Comparison of ENCODE assay signal across 9 mouse cellular contexts in genomic region chr3:60111889-60112646, GRCm38 (mm10). TPM values are rescaled to one million over a fixed set of nuclear protein-coding genes. Genes with fewer than 3 reads are reported as not detected.
A peak's percentile ranks its signal among the peaks of the same experiment; 100 is the strongest.
DNase-seq lines count a peak whose midpoint lies in the region; ATAC-seq lines count a peak whose summit lies in the region.
"Had no signal": no experiment of that assay in that cellular context is flagged by ENCODE, and none has a peak within 500 bp of the region (broad histone marks: within the 10 kb centered on the region; RNA-seq: fewer than 3 reads in every experiment).

No protein-coding gene starts in this region.

- H3K4me3 ChIP-seq in embryonic facial prominence, embryonic 11.5 days (ENCODE audit: low read depth, low read length), result no peak overlapping the region
- H3K4me3 ChIP-seq in embryonic facial prominence, embryonic 10.5 days, result no peak overlapping the region
- H3K4me3 ChIP-seq in limb, embryonic 13.5 days, result no peak overlapping the region
- H3K4me3 ChIP-seq in limb, embryonic 10.5 days, result no peak overlapping the region

- H3K9ac ChIP-seq in embryonic facial prominence, embryonic 11.5 days (replicated peaks; ENCODE audit: low read length), result no peak overlapping the region
- H3K9ac ChIP-seq in limb, embryonic 13.5 days, result no peak overlapping the region

- ATAC-seq in embryonic facial prominence, embryonic 11.5 days (replicated peaks; ENCODE audit: insufficient number of reproducible peaks, low FRiP score, low TSS enrichment, low read depth), result no peak
- ATAC-seq in limb, embryonic 13.5 days (ENCODE audit: low FRiP score, low read depth), result peak; percentile 57; the same call in 1 of the 2 replicates

- 70% methylated on average over 6 of the region's 6 CpGs for WGBS in embryonic facial prominence, embryonic 11.5 days
- 83% methylated on average over 6 of the region's 6 CpGs for WGBS in embryonic facial prominence, embryonic 10.5 days
- WGBS in limb, embryonic 13.5 days, result 77% methylated on average over 6 of the region's 6 CpGs
- WGBS in limb, embryonic 10.5 days, result 90% methylated on average over 6 of the region's 6 CpGs

- H3K9me3 ChIP-seq in embryonic facial prominence, embryonic 11.5 days (replicated peaks; ENCODE audit: control insufficient read depth, low read length), result no peaks in the 10 kb centered on the region
- no peaks in the 10 kb centered on the region for H3K9me3 ChIP-seq in embryonic facial prominence, embryonic 10.5 days
- H3K9me3 ChIP-seq in limb, embryonic 13.5 days, result no peaks in the 10 kb centered on the region
- no peaks in the 10 kb centered on the region for H3K9me3 ChIP-seq in limb, embryonic 10.5 days (replicated peaks)

- H3K4me1 ChIP-seq in embryonic facial prominence, embryonic 11.5 days (ENCODE audit: control insufficient read depth, insufficient read depth, low read length), result no peaks in the 10 kb centered on the region
- H3K4me1 ChIP-seq in embryonic facial prominence, embryonic 10.5 days, result no peaks in the 10 kb centered on the region
- H3K4me1 ChIP-seq in limb, embryonic 13.5 days, result no peaks in the 10 kb centered on the region
- no peaks in the 10 kb centered on the region for H3K4me1 ChIP-seq in limb, embryonic 10.5 days

- no peaks in the 10 kb centered on the region for H3K36me3 ChIP-seq in embryonic facial prominence, embryonic 11.5 days (replicated peaks; ENCODE audit: control insufficient read depth, insufficient read depth, low read depth, low read length)
- no peaks in the 10 kb centered on the region for H3K36me3 ChIP-seq in embryonic facial prominence, embryonic 10.5 days (replicated peaks)
- no peaks in the 10 kb centered on the region for H3K36me3 ChIP-seq in limb, embryonic 13.5 days
- no peaks in the 10 kb centered on the region for H3K36me3 ChIP-seq in limb, embryonic 10.5 days

- no peak overlapping the region for H3K4me2 ChIP-seq in embryonic facial prominence, embryonic 11.5 days (ENCODE audit: low read depth, low read length)
- no peak overlapping the region for H3K4me2 ChIP-seq in limb, embryonic 13.5 days (replicated peaks)

- peak; percentile 65 for DNase-seq in embryonic facial prominence, embryonic 11.5 days (ENCODE audit: low spot score)
- no peak for DNase-seq in embryonic facial prominence, embryonic 10.5 days (ENCODE audit: low spot score)
- no peak for DNase-seq in limb, embryonic 10.5 days (ENCODE audit: low spot score)
- DNase-seq in brain, adult 2 months (ENCODE audit: low read depth, low spot score), result peak; percentile 68
- peak; percentile 13 for DNase-seq in layer of hippocampus, adult 9-11 months
- no peak for DNase-seq in testis, postnatal 10 days (ENCODE audit: low spot score)
- no peak for DNase-seq in gastrocnemius, postnatal 4 days (ENCODE audit: low spot score in 2 of 2)

- no peak overlapping the region for H3K27ac ChIP-seq in embryonic facial prominence, embryonic 11.5 days (replicated peaks; ENCODE audit: low read depth, low read length)
- H3K27ac ChIP-seq in embryonic facial prominence, embryonic 10.5 days (replicated peaks), result no peak overlapping the region
- H3K27ac ChIP-seq in limb, embryonic 13.5 days, result no peak overlapping the region
- H3K27ac ChIP-seq in limb, embryonic 10.5 days, result no peak overlapping the region

- H3K27me3 ChIP-seq in embryonic facial prominence, embryonic 11.5 days (ENCODE audit: control insufficient read depth, insufficient read depth, low read length), result no peaks in the 10 kb centered on the region
- H3K27me3 ChIP-seq in embryonic facial prominence, embryonic 10.5 days (replicated peaks; ENCODE audit: low read depth, poor library complexity, severe bottlenecking), result no peaks in the 10 kb centered on the region
- H3K27me3 ChIP-seq in limb, embryonic 13.5 days, result no peaks in the 10 kb centered on the region
- H3K27me3 ChIP-seq in limb, embryonic 10.5 days (ENCODE audit: low read depth, poor library complexity, severe bottlenecking), result no peaks in the 10 kb centered on the region

RNA-seq across cellular contexts. Expression of gene Sucnr1, which starts 30.4 kb away (rescaled TPM):
- not detected in 2 replicates for polyA plus RNA-seq in embryonic facial prominence, embryonic 11.5 days (2014; fragmentation: Nextera tagmentation; extraction: Ambion mirVana)
- not detected in 2 replicates for polyA plus RNA-seq in embryonic facial prominence, embryonic 10.5 days (2016; fragmentation: Nextera tagmentation; extraction: Ambion mirVana)
- 0.20 and 0.23 TPM in 2 replicates for polyA plus RNA-seq in limb, embryonic 13.5 days (2015; fragmentation: Nextera tagmentation; extraction: Ambion mirVana)
- polyA plus RNA-seq in limb, embryonic 10.5 days (2016; fragmentation: Nextera tagmentation; extraction: Ambion mirVana), result not detected in 2 replicates
- total RNA-seq in gastrocnemius, postnatal 4 days (2021), result under 1 TPM in 1 of 2 experiments, not detected in 1; 0.16 TPM
- total RNA-seq: neutrophil, adult 5-6 weeks had no signal

Comparison
In these comparisons a context has a peak if more than half of its experiments do, and no peak if none do; other contexts are left out.
1. DNase-seq: peak in embryonic facial prominence, embryonic 11.5 days (single experiment), brain, adult 2 months (single experiment) and layer of hippocampus, adult 9-11 months (single experiment); none in embryonic facial prominence, embryonic 10.5 days (single experiment), limb, embryonic 10.5 days (single experiment), testis, postnatal 10 days (single experiment) and gastrocnemius, postnatal 4 days (0 of 2).